Mouse (Mus musculus) cerebellum, adult 2 months (tissue): ENCODE measurements around the gene Fth1.

Experiments
- CTCF ChIP-seq: fragments of 200-500 bp; IDR thresholded peaks from 2 replicates; pipeline ENCODE4 v1.5.1; 2011; ENCODE audit warnings: low read depth, mild to moderate bottlenecking, control low read depth, low read length, moderate library complexity, borderline replicate concordance; ENCODE audit not compliant: insufficient read depth
- POLR2A ChIP-seq: fragments of 200-500 bp; IDR thresholded peaks from 2 replicates; pipeline ENCODE4 v1.6.1; 2011; ENCODE audit warnings: low read length, control low read depth, borderline replicate concordance; ENCODE audit not compliant: insufficient read depth

DNA sequence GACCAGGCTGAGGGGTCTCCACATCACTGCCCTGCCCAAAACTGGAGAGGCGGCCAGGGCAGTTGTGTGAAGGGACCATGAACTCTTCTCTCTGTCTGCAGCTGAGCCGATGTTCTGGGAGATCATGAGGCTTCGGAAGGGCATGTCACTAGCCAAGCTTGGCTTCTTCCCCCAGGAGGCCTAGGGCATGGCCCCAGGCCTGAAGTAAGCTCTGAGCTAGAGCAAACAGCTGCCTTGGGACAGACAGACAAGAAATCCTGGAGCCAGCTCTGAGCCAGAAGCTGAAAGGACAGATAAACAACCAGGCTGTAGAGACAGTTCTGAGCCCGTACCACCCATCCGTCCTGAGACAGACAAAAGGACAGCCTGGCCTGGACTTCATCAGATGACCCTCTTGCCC, 54.0 kb downstream of the Fth1 start:
- no peak for TF ChIP-seq CTCF
- TF ChIP-seq POLR2A = no peak
